Mouse (Mus musculus) heart, postnatal 0 days (tissue): ENCODE data around the gene Chst15. TPM values are rescaled to one million over a fixed set of nuclear protein-coding genes. Genes with fewer than 3 reads are reported as not detected.

Experiments used
- ATAC-seq: fragments of 200-750 bp; cut with Nextera tagmentation; 2 replicates; pipeline ENCODE4 v1.8.0; 2017; ENCODE audit warnings: low read depth, moderate number of reproducible peaks, moderate library complexity; ENCODE audit not compliant: insufficient read depth
- DNase-seq: peaks from one replicate; pipeline ENCODE4 v3.0.0-alpha.2; 2016; ENCODE audit warnings: low spot score
- H3K27ac ChIP-seq: fragments of 300-500 bp; sonication (generic); 2 replicates; pipeline ENCODE4 v1.5.1; 2014; ENCODE audit warnings: low read depth, mild to moderate bottlenecking
- H3K27me3 ChIP-seq: fragments of 300-500 bp; sonication (generic); 2 replicates; pipeline ENCODE4 v1.6.1; 2014; ENCODE audit warnings: low read length, mixed read lengths; ENCODE audit not compliant: control insufficient read depth, insufficient read depth
- H3K36me3 ChIP-seq: fragments of 300-500 bp; sonication (generic); replicated peaks from 2 replicates; pipeline ENCODE4 v1.6.1; 2014; ENCODE audit warnings: low read length, mixed read lengths; ENCODE audit not compliant: control insufficient read depth, insufficient read depth
- H3K4me1 ChIP-seq: fragments of 300-500 bp; sonication (generic); 2 replicates; pipeline ENCODE4 v1.6.1; 2014; ENCODE audit warnings: antibody characterized with exemption; ENCODE audit not compliant: control insufficient read depth, insufficient read depth
- H3K4me2 ChIP-seq: fragments of 300-500 bp; sonication (generic); 2 replicates; pipeline ENCODE4 v1.6.1; 2014; ENCODE audit warnings: low read depth, mild to moderate bottlenecking, low read length, moderate library complexity
- H3K4me3 ChIP-seq: fragments of 300-500 bp; sonication (generic); 2 replicates; pipeline ENCODE4 v1.5.1; 2014; ENCODE audit warnings: low read depth, low read length
- H3K9ac ChIP-seq: fragments of 300-500 bp; sonication (generic); replicated peaks from 2 replicates; pipeline ENCODE4 v1.6.1; 2014; ENCODE audit warnings: low read depth, low read length, mixed read lengths
- H3K9me3 ChIP-seq: fragments of 300-500 bp; sonication (generic); replicated peaks from 2 replicates; pipeline ENCODE4 v1.6.1; 2016; ENCODE audit warnings: low read length; ENCODE audit not compliant: control insufficient read depth
- CTCF ChIP-seq: IDR thresholded peaks from 2 replicates; pipeline ENCODE4 v1.5.1; 2016; ENCODE audit warnings: antibody characterized with exemption, control low read depth, low read depth
- EP300 ChIP-seq: IDR thresholded peaks from 2 replicates; pipeline ENCODE4 v1.6.1; 2016; ENCODE audit warnings: antibody characterized with exemption, low read depth
- WGBS: fragments of 180-500 bp; shearing (Covaris S2); extraction: QIAGEN DNeasy Blood & Tissue Kit; methylation state at CpG from one replicate; pipeline ENCODE4 v1.1.7; 2014; 5-methylcytosine and 5-hydroxymethylcytosine counted together
- polyA plus RNA-seq: library from polyadenylated mRNA; unstranded; fragments of >200 nt; fragmentation: Nextera tagmentation; extraction: Ambion mirVana; gene quantifications from 2 replicates; pipeline ENCODE4 v1.2.1, GENCODE M21; 2015
- total RNA-seq: library from RNA; depleted of rRNA; stranded (reverse); fragments of >200 nt; gene quantifications from 2 replicates; pipeline ENCODE4 v1.2.3, GENCODE M21; 2014; ENCODE audit warnings: low replicate concordance; rRNA removed

The Chst15 gene
- total RNA-seq (5.8 and 10.5 TPM in 2 replicates), polyA plus RNA-seq (3.8 and 4.3 TPM in 2 replicates)

DNA sequence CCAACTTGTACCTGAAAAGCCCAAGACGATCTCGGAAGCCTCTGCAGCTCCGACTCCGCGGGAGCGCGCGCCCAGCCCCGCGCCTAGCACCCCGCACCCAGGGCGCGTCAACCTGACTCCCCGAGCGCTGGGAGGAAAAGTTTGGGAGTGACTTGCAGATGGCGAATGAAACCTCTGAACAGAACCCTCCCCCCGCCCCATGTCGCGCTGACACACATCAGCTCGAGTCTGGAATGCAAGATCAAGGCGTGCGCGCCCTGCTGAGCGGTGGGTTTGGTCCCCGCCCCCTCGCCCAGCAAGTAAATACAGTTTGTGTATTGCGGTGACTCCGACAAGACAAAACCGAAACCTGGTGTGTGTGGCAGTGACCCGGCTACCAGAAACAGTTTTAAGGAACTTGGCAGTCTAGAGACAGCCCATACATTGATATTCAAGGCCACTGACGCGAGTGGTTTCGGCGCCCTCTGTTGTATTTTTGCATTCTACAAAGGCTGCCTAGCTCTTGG is at the start of gene Chst15:
Chst15 (minus strand) TSS at position 193 of the 506 bp plus-strand sequence.
- Histone ChIP-seq H3K4me2 (peak within 1 kb of the TSS; percentile 99), H3K4me3 (peak within 1 kb of the TSS; percentile 86), H3K27ac (peak within 1 kb of the TSS; percentile 81), H3K27me3 (peaks cover 14% of the 10 kb centered on the region; the same call in 1 of the 2 replicates), H3K4me1 (peaks cover 4% of the 10 kb centered on the region; the same call in 1 of the 2 replicates), H3K36me3 (no peaks in the 10 kb centered on the region), H3K9ac (peak within 1 kb of the TSS; percentile 74), H3K9me3 (no peaks in the 10 kb centered on the region)
- WGBS, result under 1% methylated on average over 34 of the region's 34 CpGs
- no peak for TF ChIP-seq CTCF
- TF ChIP-seq EP300, result no peak
- DNase-seq (peak; percentile 47), ATAC-seq (peak; percentile 35)

DNA sequence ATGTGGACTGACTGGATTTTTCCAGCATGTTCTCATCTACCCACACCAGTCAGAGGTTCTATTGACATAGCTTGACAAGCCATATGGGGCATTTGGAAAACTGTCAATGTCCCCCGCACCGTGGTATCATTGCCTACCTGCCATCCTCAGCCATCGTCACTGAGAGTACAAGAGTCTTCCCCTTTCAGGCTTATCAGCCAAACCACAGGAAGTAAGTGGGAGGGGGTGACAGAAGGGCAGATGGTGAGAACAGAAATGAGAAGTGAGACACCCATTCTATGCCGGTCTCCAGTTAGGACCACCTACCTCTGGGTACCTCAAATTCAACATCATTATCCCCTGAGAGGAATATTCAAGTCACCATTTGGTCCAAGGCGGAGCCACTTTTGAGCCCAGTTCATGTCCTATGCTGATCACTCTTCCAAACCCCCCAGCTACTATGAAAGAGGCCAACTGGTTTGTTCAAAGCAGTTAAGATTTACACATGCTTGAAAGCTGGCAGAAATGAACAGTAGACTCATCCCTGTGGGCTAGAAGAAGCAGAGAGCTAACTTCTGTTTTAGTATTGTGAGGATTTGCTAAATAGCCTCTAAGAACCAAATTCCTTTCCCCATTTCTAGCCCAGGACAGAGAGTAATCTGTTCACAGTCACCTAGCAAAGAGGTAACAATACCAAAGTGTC is 48.8 kb upstream of the Chst15 start:
- no peaks in the 10 kb centered on the region for H3K27me3 ChIP-seq
- peaks cover 3% of the 10 kb centered on the region for H3K4me1 ChIP-seq
- TF ChIP-seq EP300, result no peak
- no peak for TF ChIP-seq CTCF
- H3K4me3 ChIP-seq, result no peak overlapping the region
- DNase-seq, result no peak
- H3K9me3 ChIP-seq, result no peaks in the 10 kb centered on the region
- H3K9ac ChIP-seq, result no peak overlapping the region
- ATAC-seq, result no peak
- no peak overlapping the region for H3K4me2 ChIP-seq
- WGBS, result 53% methylated on average over 5 of the region's 5 CpGs
- H3K27ac ChIP-seq, result no peak overlapping the region
- no peaks in the 10 kb centered on the region for H3K36me3 ChIP-seq

DNA sequence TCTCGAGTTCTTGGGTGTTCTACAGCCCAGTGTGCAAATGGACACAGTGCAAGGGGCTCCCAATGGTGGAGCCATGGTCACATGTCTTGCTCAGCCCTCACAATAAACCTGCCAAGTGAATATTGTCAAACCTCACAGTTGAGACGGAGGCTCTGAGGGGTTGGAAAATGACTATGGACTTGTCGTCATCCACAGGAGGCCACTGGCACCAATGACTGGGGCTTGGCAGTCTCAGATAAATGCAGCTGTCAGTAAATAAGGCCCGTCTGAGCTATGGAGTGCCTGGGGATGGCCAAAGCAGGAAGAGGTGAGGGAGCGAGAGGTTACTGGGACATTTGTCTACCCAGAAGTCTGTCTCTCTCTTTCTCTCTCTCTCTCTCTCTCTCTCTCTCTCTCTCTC is 48.1 kb upstream of the Chst15 start:
- WGBS, result 76% methylated on average over 5 of the region's 5 CpGs
- no peak overlapping the region for H3K9ac ChIP-seq
- ATAC-seq (no peak), DNase-seq (no peak)
- no peaks in the 10 kb centered on the region for H3K36me3 ChIP-seq
- TF ChIP-seq CTCF (no peak), EP300 (no peak)
- H3K27ac ChIP-seq, result no peak overlapping the region
- no peak overlapping the region for H3K4me3 ChIP-seq
- H3K4me2 ChIP-seq, result no peak overlapping the region
- no peaks in the 10 kb centered on the region for H3K27me3 ChIP-seq
- peaks cover 3% of the 10 kb centered on the region for H3K4me1 ChIP-seq
- no peaks in the 10 kb centered on the region for H3K9me3 ChIP-seq

DNA sequence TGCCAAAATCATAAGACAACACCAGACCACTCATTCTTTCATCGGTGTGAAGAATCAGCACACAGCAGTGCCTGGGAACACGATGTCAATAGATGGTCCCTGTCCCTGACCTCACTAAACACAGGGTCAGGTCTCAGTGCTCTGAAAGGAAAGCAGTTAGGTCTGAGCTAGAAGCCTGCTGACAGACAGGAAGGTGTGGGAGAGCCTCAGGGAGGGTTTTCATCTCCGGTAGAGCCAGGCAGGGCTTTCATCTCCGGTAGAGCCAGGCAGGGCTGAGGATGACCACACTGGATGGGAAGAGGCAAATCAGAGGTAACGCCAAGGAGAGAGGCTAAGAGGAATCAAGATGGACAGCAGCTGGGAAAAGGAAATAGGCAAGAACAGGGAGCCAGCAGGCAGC is 47.5 kb upstream of the Chst15 start:
- Histone ChIP-seq H3K4me1 (peaks cover 3% of the 10 kb centered on the region), H3K4me2 (no peak overlapping the region), H3K27ac (no peak overlapping the region), H3K36me3 (no peaks in the 10 kb centered on the region), H3K4me3 (no peak overlapping the region), H3K9ac (no peak overlapping the region), H3K9me3 (no peaks in the 10 kb centered on the region), H3K27me3 (no peaks in the 10 kb centered on the region)
- WGBS, result 31% methylated on average over 5 of the region's 5 CpGs
- DNase-seq (no peak), ATAC-seq (no peak)
- TF ChIP-seq CTCF, result no peak

DNA sequence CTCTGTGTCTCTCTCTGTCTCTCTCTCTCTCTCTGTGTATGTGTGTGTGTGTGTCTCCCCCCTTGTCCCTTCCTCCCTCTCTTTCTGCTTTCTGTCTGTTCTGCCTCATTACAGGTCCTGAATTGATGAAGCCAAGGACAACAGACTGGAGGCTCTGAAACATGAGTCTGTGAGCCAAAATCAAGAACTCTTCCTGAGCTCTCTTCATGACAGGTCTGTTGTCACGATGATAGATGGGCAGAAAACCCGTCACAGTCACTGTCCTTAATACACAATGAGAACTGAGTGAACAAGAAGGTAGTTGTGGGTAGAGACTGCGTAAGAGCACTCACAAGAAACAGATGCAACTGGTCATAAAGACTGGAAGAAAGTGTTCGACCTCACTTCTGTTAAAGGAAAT is 43.3 kb upstream of the Chst15 start:
- no peak overlapping the region for H3K4me3 ChIP-seq
- H3K4me2 ChIP-seq, result no peak overlapping the region
- H3K9me3 ChIP-seq, result no peaks in the 10 kb centered on the region
- TF ChIP-seq EP300, result no peak
- no peak for TF ChIP-seq CTCF
- 75% methylated on average over 4 of the region's 4 CpGs for WGBS
- no peak overlapping the region for H3K27ac ChIP-seq
- H3K4me1 ChIP-seq, result peaks cover 6% of the 10 kb centered on the region; the same call in 1 of the 2 replicates
- DNase-seq (no peak), ATAC-seq (no peak)
- no peak overlapping the region for H3K9ac ChIP-seq
- no peaks in the 10 kb centered on the region for H3K27me3 ChIP-seq
- H3K36me3 ChIP-seq, result no peaks in the 10 kb centered on the region
